Mouse (Mus musculus): ENCODE results near the gene Cntnap5c.
"Not testable (repeated sequence)": the region's sequence is repeated elsewhere in the genome, so short reads cannot be mapped to it uniquely, and the experiment has no call there.

The Cntnap5c gene

DNA sequence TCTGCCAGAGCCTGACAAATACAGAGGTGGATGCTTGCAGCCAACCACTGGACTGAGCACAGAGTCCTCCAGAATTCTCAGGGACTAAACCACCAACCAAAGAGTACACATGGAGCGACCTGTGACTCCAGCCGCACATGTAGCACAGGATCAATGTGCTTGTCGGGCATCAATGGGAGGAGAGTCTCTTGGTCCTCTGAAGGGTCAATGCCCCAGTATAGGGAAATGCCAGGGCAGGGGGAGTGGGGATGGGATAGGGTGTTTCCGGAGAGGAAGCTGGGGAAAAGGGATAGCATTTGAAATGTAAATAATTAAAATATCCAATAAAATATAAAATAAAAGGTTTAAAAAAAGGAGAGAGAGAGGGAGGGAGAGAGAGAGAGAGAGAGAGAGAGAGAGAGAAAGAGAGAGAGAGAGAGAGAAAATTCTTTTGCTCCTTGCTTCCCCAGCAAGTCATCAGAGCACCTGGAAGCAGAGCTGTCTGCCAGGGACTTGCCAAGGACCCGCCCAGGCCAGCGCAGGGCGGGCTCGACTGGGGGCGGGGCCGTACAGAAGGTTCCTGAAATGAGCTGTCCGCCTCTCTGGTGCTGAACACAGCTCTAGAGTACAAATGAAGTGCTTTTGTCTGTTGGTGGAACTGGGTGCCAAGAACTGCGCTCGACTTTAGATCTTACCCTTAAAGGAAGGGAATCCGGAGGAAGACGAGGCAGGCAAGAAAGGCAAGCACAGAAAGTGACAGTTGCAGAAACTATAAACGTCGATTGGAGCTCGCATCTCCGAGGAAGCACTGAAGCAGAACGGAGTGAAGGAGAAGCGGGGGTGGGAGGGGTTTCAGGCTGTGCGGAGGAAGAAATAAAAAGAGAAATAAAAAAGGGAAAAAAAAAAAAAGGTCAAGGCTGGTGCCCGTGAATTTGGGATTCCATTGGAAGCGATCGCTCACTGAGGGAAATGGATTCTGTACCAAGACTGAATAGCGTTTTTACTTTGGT lies at the start of gene Cntnap5c:
Cntnap5c (plus strand) TSS at position 949 of the 989 bp plus-strand sequence.
- DNase-seq, result peak; percentile 69

DNA sequence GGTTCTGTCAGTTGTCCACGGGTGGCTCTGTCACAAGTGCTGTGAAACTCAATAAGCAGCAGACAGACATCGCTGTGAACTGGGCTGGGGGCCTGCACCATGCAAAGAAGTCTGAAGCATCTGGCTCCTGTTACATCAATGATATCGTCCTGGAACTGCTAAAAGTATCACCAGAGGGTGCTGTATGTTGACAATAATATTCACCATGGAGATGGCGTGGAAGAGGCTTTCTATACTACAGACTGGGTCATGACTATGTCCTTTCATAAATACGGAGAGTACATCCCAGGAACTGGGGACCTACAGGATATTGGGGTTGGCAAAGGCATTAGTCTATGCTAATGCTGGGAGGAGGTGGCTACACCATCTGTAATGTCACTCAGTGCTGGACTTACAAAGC lies 27.3 kb upstream of the Cntnap5c start, which contains the start of gene Gm21834:
Gm21834 (minus strand) TSS at position 101 of the 400 bp plus-strand sequence.
- no peak for DNase-seq

- no peak for DNase-seq
These were observed 11.3 kb upstream of the Cntnap5c start for GRCm38 (mm10) chr17:57758033-57758432.

GRCm38 (mm10) chr17:57767306-57767705 lies 2.1 kb upstream of the Cntnap5c start:
- no peak for DNase-seq

DNA sequence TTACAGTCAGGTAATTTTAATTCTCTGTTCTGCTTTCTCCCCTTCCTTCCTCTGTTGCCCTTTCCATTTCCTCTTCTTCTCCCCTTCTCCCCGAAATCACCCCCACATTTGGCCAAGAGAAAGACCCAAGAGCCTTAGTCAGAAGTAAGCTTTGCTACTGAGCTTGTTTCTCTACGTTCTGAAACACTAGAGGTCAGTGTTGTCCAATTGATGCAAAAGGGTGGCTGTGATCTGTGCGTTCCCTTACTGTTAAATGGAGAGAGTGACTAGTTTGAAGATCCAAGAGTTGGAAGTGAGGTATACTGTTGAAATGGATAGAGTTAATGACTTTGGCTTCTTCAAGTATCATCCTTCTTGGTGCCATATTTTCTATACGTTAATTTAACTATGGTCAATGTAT lies 1.5 kb downstream of the Cntnap5c start:
- no peak for DNase-seq

DNA sequence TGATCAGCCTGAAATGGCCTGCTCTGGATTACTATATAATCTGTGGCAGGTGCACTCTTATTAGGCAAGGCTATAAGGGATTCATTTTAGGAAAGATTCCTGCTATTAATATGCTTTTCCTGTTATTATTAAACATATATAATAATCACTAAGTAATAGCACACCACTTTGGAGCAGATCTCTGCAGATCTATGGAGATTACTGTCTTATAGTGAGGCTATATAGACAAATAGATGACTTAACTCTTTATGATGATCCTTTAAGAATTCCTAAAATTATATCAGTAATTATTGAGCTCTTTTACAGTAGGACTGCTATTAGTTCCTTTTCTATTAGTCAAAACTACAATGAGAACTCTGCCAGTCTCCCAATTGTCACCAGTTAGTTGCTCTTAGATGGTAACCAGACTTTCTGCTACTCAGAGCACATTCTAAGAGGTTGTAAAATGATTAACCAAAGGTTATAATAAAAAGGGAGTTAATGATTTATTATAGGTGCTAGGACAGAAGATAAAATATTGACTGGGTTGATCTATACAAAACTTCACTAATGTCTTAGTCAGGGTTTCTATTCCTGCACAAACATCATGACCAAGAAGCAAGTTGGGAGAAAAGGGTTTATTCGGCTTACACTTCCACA lies 18.9 kb downstream of the Cntnap5c start:
- no peak for DNase-seq

DNA sequence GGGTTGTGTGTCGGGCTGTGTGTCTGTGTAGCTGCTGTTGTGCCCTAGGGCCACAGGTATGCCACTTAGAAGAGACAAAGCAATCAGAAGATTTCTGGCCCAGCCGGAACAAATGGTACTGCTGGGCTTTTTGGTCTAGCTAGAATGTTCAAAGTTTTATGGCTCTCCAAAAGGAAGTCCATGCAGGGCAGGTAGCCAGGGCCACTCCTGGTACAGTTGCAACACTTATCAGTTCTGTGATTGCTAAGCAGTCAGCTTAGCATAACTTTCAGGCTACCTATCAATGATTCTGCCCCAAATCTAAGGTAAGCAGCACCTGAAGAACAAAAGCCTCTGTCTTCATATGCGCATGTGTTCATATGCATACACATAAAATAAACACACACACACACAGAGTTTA lies 26.0 kb downstream of the Cntnap5c start:
- DNase-seq, result no peak

DNA sequence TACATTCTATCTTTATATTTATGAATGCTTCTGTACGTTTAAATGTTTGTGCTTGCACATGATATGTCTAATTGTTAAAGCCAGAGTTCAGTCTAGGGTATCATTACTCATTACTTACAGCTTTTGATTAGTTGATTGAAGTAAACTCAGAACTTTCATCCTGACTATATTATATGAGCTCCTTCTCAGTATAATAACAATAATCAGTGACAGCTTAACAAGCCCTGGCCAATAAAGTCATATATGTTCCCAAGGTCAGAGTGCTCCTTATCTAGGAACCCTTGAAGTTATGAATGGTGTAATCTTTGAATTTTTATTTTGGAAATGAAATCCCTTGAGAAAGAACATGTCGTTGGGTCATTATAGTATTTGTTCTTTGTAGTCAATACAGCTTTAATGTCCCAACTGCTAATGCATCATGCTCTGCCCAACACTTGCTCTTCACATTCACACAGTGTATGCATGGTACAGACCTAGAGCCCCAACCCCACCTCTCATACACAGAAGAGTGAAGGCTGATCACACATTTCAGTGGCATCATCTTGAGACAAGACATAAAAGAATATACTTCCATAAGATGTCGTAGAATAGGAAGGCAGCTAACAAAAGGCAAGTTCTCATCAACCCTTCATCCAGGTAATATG lies 27.4 kb downstream of the Cntnap5c start:
- DNase-seq, result no peak

GRCm38 (mm10) chr17:57799414-57799985 lies 30.1 kb downstream of the Cntnap5c start:
- DNase-seq, result no peak

DNA sequence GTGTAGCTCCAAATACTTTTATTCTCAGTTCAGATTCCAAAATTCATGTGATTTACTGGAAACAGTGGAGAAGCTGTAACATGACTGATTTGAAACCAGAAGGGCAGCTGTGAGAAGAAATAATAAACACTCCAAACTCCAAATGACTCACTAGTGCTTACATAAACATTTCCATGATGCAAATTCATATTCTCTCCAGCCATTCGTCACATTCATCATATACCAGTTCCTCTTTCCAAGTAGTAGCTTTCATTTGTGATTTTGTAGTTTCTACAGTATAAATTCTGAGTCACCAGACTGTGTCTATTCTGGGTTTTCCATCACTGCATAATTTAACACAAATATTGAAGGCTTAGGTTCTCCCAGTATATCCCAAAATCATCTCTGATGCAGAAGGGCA lies 31.8 kb downstream of the Cntnap5c start:
- DNase-seq, result no peak

DNA sequence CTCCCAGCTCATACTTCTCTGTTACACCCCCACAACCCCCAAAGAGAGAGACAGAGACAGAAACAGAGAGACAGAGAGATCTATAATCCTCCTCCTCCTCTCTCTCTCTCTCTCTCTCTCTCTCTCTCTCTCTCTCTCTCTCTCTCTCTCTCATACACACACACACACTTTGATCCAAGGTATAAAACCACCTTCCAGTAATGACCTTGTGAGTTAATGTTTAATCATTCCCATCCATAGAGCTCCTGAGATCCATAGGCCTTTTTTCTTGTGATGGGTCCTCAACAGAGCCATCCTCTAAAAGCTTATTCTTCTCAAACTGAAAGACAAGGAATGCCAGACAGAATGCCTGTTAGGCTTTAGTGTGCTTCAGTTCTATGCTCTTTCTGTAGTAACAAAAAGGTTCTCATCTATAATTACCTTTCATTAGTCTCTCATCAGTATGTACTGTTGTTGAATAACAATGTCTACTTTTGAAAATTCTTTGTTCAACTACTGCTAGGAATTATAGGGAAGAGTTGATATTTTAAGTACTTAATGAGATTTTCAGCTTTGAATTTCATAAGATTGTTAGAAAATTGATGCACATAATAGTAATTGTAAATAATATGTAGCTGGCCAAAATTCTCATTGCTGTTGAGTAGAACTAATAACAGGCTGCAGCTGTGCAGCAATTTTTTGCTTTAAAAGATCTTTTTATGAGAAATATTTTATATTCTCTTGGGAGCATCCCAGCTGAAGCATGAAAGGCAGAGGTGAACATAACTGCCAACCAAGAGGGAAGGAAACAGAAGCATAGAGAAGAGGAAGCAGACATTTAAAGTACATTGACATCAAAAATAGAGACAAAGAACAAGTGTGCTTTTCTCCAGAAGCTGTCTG lies 68.0 kb downstream of the Cntnap5c start:
- DNase-seq, result no peak

- not testable (repeated sequence) for DNase-seq
These were observed 86.4 kb downstream of the Cntnap5c start for GRCm38 (mm10) chr17:57855811-57856210.

- DNase-seq, result no peak
These were observed 96.6 kb downstream of the Cntnap5c start for GRCm38 (mm10) chr17:57865996-57866395.

GRCm38 (mm10) chr17:57887742-57888389 lies 118.5 kb downstream of the Cntnap5c start:
- no peak for DNase-seq

DNA sequence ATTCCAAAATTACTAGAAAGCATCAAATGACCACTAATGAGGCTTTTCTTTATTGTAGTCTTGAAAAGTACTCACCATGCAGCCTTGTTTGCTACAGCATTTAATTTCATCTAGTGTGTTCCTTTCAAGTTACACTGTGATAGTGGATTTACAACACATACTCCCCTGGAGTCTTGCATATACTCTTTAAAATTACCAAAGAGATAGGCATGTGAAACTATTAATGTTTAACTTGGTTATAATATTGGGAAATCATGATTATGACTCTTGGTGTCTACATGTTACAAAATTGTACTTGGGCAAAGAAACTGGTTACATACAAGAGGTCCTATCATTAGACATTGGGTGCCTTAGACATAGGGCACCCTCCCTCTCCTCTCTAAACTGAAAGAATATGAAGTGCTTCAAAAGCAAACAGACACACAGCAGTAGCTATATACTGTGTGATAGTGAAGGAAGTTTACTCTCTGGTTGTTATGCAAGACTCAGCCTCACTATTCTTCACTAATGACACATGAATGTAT lies 142.5 kb downstream of the Cntnap5c start:
- no peak for DNase-seq

DNA sequence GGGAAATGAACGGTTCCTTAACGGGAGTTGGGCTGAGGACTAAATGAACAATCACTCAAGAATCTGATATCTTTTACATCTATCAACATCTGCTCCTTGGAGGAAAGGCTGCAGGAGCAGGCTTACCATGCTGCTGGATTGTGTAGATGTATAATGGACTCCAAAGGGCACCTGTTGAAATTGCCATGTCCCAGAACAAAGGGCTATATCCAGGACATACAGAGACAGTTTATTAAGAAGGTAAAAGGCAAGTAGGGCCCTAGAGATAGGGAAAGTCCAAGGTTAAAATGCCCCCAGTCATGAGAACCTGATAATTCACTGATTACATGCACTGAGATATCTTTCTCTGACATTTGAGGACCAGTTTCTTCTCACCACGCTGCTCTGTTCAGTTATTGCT lies 214.9 kb downstream of the Cntnap5c start:
- DNase-seq, result no peak

DNA sequence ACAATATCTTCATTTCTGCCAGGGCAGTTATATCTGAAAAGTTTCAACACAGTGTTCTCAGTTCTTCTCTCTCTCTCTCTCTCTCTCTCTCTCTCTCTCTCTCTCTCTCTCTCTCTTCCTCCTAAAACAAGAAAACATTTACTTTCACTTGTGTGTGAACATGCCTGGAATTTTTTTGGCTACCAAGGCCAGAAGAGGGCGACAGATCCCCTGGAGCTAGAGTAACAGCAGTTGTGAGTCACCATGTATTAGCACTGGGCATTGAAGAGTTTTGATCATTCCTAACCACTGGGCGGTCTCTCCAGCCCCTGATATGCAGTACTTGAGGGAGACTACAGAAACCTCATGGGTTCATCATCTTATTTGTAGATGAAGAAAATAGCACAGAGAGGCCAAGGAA lies 219.1 kb downstream of the Cntnap5c start:
- no peak for DNase-seq

DNA sequence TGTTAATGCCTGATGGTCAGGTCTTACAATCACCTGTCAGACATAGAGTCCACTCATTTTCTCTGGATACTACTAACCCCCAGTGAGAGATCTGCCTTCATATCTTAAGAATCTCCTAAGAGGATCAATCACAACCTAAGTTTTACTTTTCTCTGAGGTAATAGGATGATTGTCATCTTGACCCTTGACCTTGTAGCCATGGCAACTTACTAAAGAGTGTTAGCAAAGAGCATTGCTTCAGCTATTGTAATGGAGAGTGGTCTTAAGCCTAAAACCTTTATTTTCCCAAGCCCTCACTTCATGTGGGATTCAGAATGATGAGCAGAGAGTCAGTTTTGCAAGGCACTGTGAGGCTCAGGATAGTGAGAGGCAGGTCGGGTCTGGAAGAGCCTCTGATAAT lies 227.1 kb downstream of the Cntnap5c start:
- no peak for DNase-seq

GRCm38 (mm10) chr17:57999080-57999479 lies 229.7 kb downstream of the Cntnap5c start:
- no peak for DNase-seq

DNA sequence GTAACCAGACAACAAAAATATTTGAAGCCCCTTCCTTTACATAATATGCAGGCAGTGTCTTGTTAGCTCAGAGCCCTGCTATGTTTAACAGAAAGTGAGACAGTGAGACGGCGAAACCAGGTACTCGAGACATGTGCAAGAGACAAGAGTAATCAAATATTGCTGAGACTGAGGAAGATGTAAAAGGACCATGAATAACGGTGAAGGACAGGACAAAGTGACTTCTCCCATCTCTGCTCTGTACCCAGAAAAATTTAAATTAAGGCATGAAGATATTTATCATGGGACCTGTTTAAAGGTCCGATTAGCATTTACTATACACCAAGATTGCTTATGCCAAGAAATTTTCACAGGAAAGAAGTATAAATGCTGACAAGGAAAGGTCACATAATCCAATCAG lies 233.5 kb downstream of the Cntnap5c start:
- DNase-seq, result no peak

DNA sequence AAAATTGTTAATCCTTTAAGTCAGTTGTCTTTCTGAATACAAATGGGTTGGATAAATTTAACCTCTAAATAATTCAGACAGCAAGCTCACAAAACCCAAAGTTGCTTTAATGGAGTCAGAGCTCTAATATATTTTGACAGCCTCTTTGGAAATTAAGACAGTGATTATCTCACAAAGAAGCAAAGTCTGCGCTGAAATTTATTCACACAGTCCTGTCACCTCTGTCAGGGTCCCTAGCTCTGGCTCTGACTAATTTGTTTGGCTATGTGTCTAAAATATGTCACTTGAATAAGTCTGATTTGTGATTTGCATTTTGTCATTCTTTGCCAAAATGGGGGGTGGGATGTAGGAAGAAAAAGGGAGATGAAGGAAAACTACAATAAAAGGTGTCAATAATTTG lies 234.0 kb downstream of the Cntnap5c start:
- DNase-seq, result no peak
